Mouse (Mus musculus): ENCODE measurements around the gene U2af1l4.

U2af1l4 gene

GRCm38 (mm10) chr7:30614454-30614853 lies 51.4 kb downstream of the U2af1l4 start:
- DNase-seq: no peak
